Mouse (Mus musculus) intestine, embryonic 16.5 days (tissue): ENCODE data around the gene Rprd1b. TPM values are rescaled to one million over a fixed set of nuclear protein-coding genes. Genes with fewer than 3 reads are reported as not detected.

Experiments
- ATAC-seq: fragments of 200-750 bp; cut with Nextera tagmentation; 2 replicates; pipeline ENCODE4 v1.8.0; 2017; ENCODE audit warnings: moderate TSS enrichment, moderate library complexity
- H3K27ac ChIP-seq: fragments of 300-500 bp; sonication (generic); 2 replicates; pipeline ENCODE4 v1.5.1; 2014; ENCODE audit warnings: mild to moderate bottlenecking, low read length
- H3K27me3 ChIP-seq: fragments of 300-500 bp; sonication (generic); replicated peaks from 2 replicates; pipeline ENCODE4 v1.6.1; 2014; ENCODE audit warnings: low read length, control low read depth, mixed read lengths; ENCODE audit not compliant: control insufficient read depth, insufficient read depth
- H3K36me3 ChIP-seq: fragments of 300-500 bp; sonication (generic); 2 replicates; pipeline ENCODE4 v1.6.1; 2014; ENCODE audit warnings: low read length, control low read depth; ENCODE audit not compliant: control insufficient read depth, insufficient read depth
- H3K4me1 ChIP-seq: fragments of 300-500 bp; sonication (generic); 2 replicates; pipeline ENCODE4 v1.6.1; 2014; ENCODE audit warnings: low read length, control low read depth, mixed read lengths; ENCODE audit not compliant: control insufficient read depth, insufficient read depth
- H3K4me2 ChIP-seq: fragments of 300-500 bp; sonication (generic); 2 replicates; pipeline ENCODE4 v1.6.1; 2014; ENCODE audit warnings: low read depth, low read length, control low read depth
- H3K4me3 ChIP-seq: fragments of 300-500 bp; sonication (generic); 2 replicates; pipeline ENCODE4 v1.5.1; 2014; ENCODE audit warnings: mild to moderate bottlenecking, low read length
- H3K9ac ChIP-seq: fragments of 300-500 bp; sonication (generic); 2 replicates; pipeline ENCODE4 v1.6.1; 2014; ENCODE audit warnings: low read depth, low read length
- H3K9me3 ChIP-seq: fragments of 300-500 bp; sonication (generic); 2 replicates; pipeline ENCODE4 v1.6.1; 2016; ENCODE audit warnings: low read length, control low read depth; ENCODE audit not compliant: control insufficient read depth
- WGBS: fragments of 180-500 bp; shearing (Covaris S2); extraction: QIAGEN DNeasy Blood & Tissue Kit; methylation state at CpG from one replicate; pipeline ENCODE4 v1.1.7; 2014; 5-methylcytosine and 5-hydroxymethylcytosine counted together
- polyA plus RNA-seq: library from polyadenylated mRNA; unstranded; fragments of >200 nt; fragmentation: Nextera tagmentation; extraction: Ambion mirVana; gene quantifications from 2 replicates; pipeline ENCODE4 v1.2.1, GENCODE M21; 2015

Gene Rprd1b
- polyA plus RNA-seq, 1 experiment from 2014 or later: 34.2 TPM

- H3K9me3 ChIP-seq: peaks cover 4% of the 10 kb centered on the region
- ATAC-seq: peak; percentile 14; the same call in 1 of the 2 replicates
- no peaks in the 10 kb centered on the region for H3K27me3 ChIP-seq
- WGBS: 43% methylated on average over 6 of the region's 6 CpGs
- no peak overlapping the region for H3K9ac ChIP-seq
- no peak overlapping the region for H3K4me3 ChIP-seq
- H3K36me3 ChIP-seq: no peaks in the 10 kb centered on the region
- no peak overlapping the region for H3K27ac ChIP-seq
- peaks cover 24% of the 10 kb centered on the region for H3K4me1 ChIP-seq
- no peak overlapping the region for H3K4me2 ChIP-seq
Measured at GRCm38 (mm10) chr2:158152685-158153309, 124.5 kb downstream of the Rprd1b start.

- Histone ChIP-seq H3K4me1 (peaks cover 24% of the 10 kb centered on the region), H3K36me3 (no peaks in the 10 kb centered on the region), H3K9me3 (peaks cover 4% of the 10 kb centered on the region), H3K9ac (peak overlapping the region; percentile 61), H3K27me3 (no peaks in the 10 kb centered on the region), H3K27ac (peak overlapping the region; percentile 25), H3K4me2 (peak overlapping the region; percentile 62), H3K4me3 (peak overlapping the region; percentile 47)
- WGBS: 1% methylated on average over 22 of the region's 22 CpGs
- peak; percentile 60 for ATAC-seq
Measured at GRCm38 (mm10) chr2:158153728-158154343, 125.5 kb downstream of the Rprd1b start.

- Histone ChIP-seq H3K4me2 (peak overlapping the region; percentile 62; the same call in 1 of the 2 replicates), H3K4me1 (peaks cover 27% of the 10 kb centered on the region), H3K9ac (no peak overlapping the region), H3K27ac (peak overlapping the region; percentile 25; the same call in 1 of the 2 replicates), H3K4me3 (no peak overlapping the region), H3K36me3 (no peaks in the 10 kb centered on the region), H3K27me3 (no peaks in the 10 kb centered on the region), H3K9me3 (peaks cover 4% of the 10 kb centered on the region)
- 51% methylated on average over 8 of the region's 8 CpGs for WGBS
- ATAC-seq: peak; percentile 18; the same call in 1 of the 2 replicates
Measured at GRCm38 (mm10) chr2:158154641-158155040, 126.3 kb downstream of the Rprd1b start.

GRCm38 (mm10) chr2:158155101-158155500, 126.8 kb downstream of the Rprd1b start:
- no peak overlapping the region for H3K9ac ChIP-seq
- H3K4me1 ChIP-seq: peaks cover 32% of the 10 kb centered on the region
- peaks cover 4% of the 10 kb centered on the region for H3K9me3 ChIP-seq
- H3K27me3 ChIP-seq: no peaks in the 10 kb centered on the region
- ATAC-seq: no peak
- H3K4me2 ChIP-seq: no peak overlapping the region
- no peak overlapping the region for H3K27ac ChIP-seq
- no peak overlapping the region for H3K4me3 ChIP-seq
- WGBS: 89% methylated on average over 7 of the region's 7 CpGs
- H3K36me3 ChIP-seq: no peaks in the 10 kb centered on the region

GRCm38 (mm10) chr2:158155615-158156014, 127.3 kb downstream of the Rprd1b start:
- ATAC-seq: peak; percentile 13; the same call in 1 of the 2 replicates
- no peak overlapping the region for H3K4me2 ChIP-seq

GRCm38 (mm10) chr2:158156487-158156886, 128.2 kb downstream of the Rprd1b start:
- Histone ChIP-seq H3K27ac (no peak overlapping the region), H3K9ac (no peak overlapping the region), H3K4me3 (no peak overlapping the region), H3K4me1 (peaks cover 38% of the 10 kb centered on the region), H3K9me3 (no peaks in the 10 kb centered on the region), H3K27me3 (no peaks in the 10 kb centered on the region), H3K4me2 (no peak overlapping the region), H3K36me3 (no peaks in the 10 kb centered on the region)
- no peak for ATAC-seq
- WGBS: 79% methylated on average over 9 of the region's 9 CpGs

More at GRCm38 (mm10) chr2:158155615-158156014, 127.3 kb downstream of the Rprd1b start:
- no peak overlapping the region for H3K4me3 ChIP-seq
- H3K9ac ChIP-seq: no peak overlapping the region
- H3K27ac ChIP-seq: no peak overlapping the region
- peaks cover 36% of the 10 kb centered on the region for H3K4me1 ChIP-seq
- WGBS: 44% methylated on average over 2 of the region's 2 CpGs
- peaks cover 4% of the 10 kb centered on the region for H3K9me3 ChIP-seq
- H3K36me3 ChIP-seq: no peaks in the 10 kb centered on the region
- no peaks in the 10 kb centered on the region for H3K27me3 ChIP-seq

GRCm38 (mm10) chr2:158157654-158158053, 129.4 kb downstream of the Rprd1b start:
- H3K27ac ChIP-seq: no peak overlapping the region
- no peak overlapping the region for H3K9ac ChIP-seq
- H3K27me3 ChIP-seq: no peaks in the 10 kb centered on the region
- H3K4me2 ChIP-seq: no peak overlapping the region
- H3K4me3 ChIP-seq: no peak overlapping the region
- H3K36me3 ChIP-seq: no peaks in the 10 kb centered on the region
- peaks cover 40% of the 10 kb centered on the region for H3K4me1 ChIP-seq
- no peaks in the 10 kb centered on the region for H3K9me3 ChIP-seq
- no peak for ATAC-seq
- WGBS: 70% methylated on average over 8 of the region's 8 CpGs

- 0 out of 2 replicates have a peak overlapping the region, but pooled peaks have one; percentile 54 for H3K9ac ChIP-seq
Measured at GRCm38 (mm10) chr2:158159376-158160235, 131.3 kb downstream of the Rprd1b start.

GRCm38 (mm10) chr2:158161761-158162160, 133.5 kb downstream of the Rprd1b start:
- peak; percentile 20; the same call in 1 of the 2 replicates for ATAC-seq
- Histone ChIP-seq H3K9me3 (no peaks in the 10 kb centered on the region), H3K4me3 (no peak overlapping the region), H3K36me3 (no peaks in the 10 kb centered on the region), H3K9ac (no peak overlapping the region), H3K27ac (peak overlapping the region; percentile 38), H3K27me3 (no peaks in the 10 kb centered on the region), H3K4me2 (no peak overlapping the region), H3K4me1 (peaks cover 16% of the 10 kb centered on the region)
- WGBS: 70% methylated on average over 6 of the region's 6 CpGs

More at GRCm38 (mm10) chr2:158159376-158160235, 131.3 kb downstream of the Rprd1b start:
- Histone ChIP-seq H3K36me3 (no peaks in the 10 kb centered on the region), H3K27ac (peak overlapping the region; percentile 78), H3K4me2 (peak overlapping the region; percentile 37; the same call in 1 of the 2 replicates), H3K27me3 (no peaks in the 10 kb centered on the region), H3K4me3 (0 out of 2 replicates have a peak overlapping the region, but pooled peaks have one; percentile 13), H3K4me1 (peaks cover 25% of the 10 kb centered on the region), H3K9me3 (no peaks in the 10 kb centered on the region)
- 27% methylated on average over 7 of the region's 7 CpGs for WGBS
- peak; percentile 75 for ATAC-seq
